Mouse (Mus musculus) ES-E14 (cell line): ENCODE results near the gene Daxx.

Experiments
- HCFC1 ChIP-seq: IDR thresholded peaks from 2 replicates; pipeline ENCODE4 v1.6.1; 2012; ENCODE audit warnings: low read length, inconsistent platforms, borderline replicate concordance; ENCODE audit not compliant: insufficient read depth
- MAFK ChIP-seq: IDR thresholded peaks from 2 replicates; pipeline ENCODE4 v1.6.1; 2014; ENCODE audit warnings: mild to moderate bottlenecking, low read depth, low read length, inconsistent platforms; ENCODE audit not compliant: insufficient read depth
- ZC3H11A ChIP-seq: IDR thresholded peaks from 2 replicates; pipeline ENCODE4 v1.6.1; 2012; ENCODE audit warnings: low read depth, mild to moderate bottlenecking, inconsistent platforms, low read length, borderline replicate concordance
- ZNF384 ChIP-seq: IDR thresholded peaks from 2 replicates; pipeline ENCODE4 v1.6.1; 2012; ENCODE audit warnings: low read depth, low read length, inconsistent platforms

DNA sequence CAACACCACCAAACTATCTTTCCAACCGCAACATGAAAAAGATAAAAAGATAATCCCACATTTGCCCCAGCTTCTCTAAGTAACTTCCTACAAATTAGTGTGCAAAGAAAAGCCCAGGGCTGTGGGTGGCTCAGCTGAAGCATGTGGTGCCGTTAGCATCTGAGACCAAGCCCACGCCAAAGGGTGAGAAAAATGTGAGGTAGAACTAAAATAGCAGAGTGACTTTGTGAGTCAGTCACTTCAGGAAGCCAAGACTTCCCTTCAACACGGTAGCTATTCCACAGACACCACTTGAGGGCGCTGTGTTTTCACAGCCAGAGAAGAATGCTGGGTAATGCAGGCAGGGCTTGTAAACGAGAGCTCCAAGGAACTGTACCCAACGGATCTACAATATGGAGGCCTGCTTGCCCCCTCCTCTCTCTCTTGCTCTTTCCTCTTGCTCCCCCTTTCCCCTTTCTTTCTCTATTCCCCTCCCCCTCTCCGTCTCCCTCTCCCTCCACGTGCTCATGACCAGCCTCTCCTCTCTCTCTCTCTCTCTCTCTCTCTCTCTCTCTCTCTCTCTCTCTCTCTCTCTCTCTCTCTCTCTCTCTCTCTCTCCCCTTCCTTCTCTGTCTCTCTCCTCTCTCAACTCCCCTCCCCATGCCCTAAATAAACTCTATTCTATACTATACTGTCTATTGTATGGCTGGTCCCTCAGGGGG, 43.7 kb upstream of the Daxx start:
- 0 out of 2 replicates have a peak, but pooled peaks have one; percentile 18 for TF ChIP-seq ZC3H11A
- peak; percentile 23; the same call in 1 of the 2 replicates for TF ChIP-seq HCFC1
- TF ChIP-seq ZNF384, result no peak
- TF ChIP-seq MAFK, result no peak
